Mouse (Mus musculus) limb, embryonic 13.5 days (tissue): ENCODE data around the gene Hist1h4k. TPM values are rescaled to one million over a fixed set of nuclear protein-coding genes. Genes with fewer than 3 reads are reported as not detected.
"Not testable (repeated sequence)": the region's sequence is repeated elsewhere in the genome, so short reads cannot be mapped to it uniquely, and the experiment has no call there.

Source experiments
- ATAC-seq: fragments of 200-750 bp; cut with Nextera tagmentation; 2 replicates; pipeline ENCODE4 v1.8.0; 2017; ENCODE audit warnings: low read depth, moderate number of reproducible peaks, moderate TSS enrichment; ENCODE audit not compliant: low FRiP score
- H3K27ac ChIP-seq: fragments of 300-500 bp; sonication (generic); 2 replicates; pipeline ENCODE4 v1.5.1; 2015; ENCODE audit warnings: inconsistent platforms, mild to moderate bottlenecking, moderate library complexity
- H3K27me3 ChIP-seq: fragments of 300-500 bp; sonication (generic); 2 replicates; pipeline ENCODE4 v1.6.1; 2015; ENCODE audit warnings: mild to moderate bottlenecking, inconsistent platforms
- H3K36me3 ChIP-seq: fragments of 300-500 bp; sonication (generic); 2 replicates; pipeline ENCODE4 v1.6.1; 2015; ENCODE audit warnings: inconsistent platforms, mild to moderate bottlenecking, moderate library complexity
- H3K4me1 ChIP-seq: fragments of 300-500 bp; sonication (generic); 2 replicates; pipeline ENCODE4 v1.6.1; 2015; ENCODE audit warnings: inconsistent platforms
- H3K4me2 ChIP-seq: fragments of 300-500 bp; sonication (generic); replicated peaks from 2 replicates; pipeline ENCODE4 v1.6.1; 2015; ENCODE audit warnings: inconsistent platforms, mild to moderate bottlenecking, moderate library complexity
- H3K4me3 ChIP-seq: fragments of 300-500 bp; sonication (generic); 2 replicates; pipeline ENCODE4 v1.5.1; 2015; ENCODE audit warnings: moderate library complexity, mild to moderate bottlenecking, inconsistent platforms
- H3K9ac ChIP-seq: fragments of 300-500 bp; sonication (generic); 2 replicates; pipeline ENCODE4 v1.6.1; 2015; ENCODE audit warnings: mild to moderate bottlenecking, inconsistent platforms
- H3K9me3 ChIP-seq: fragments of 300-500 bp; sonication (generic); 2 replicates; pipeline ENCODE4 v1.6.1; 2016; ENCODE audit warnings: inconsistent platforms
- WGBS: fragments of 180-500 bp; shearing (Covaris S2); methylation state at CpG from one replicate; pipeline ENCODE4 v1.1.7; 2015; 5-methylcytosine and 5-hydroxymethylcytosine counted together
- polyA plus RNA-seq: library from polyadenylated mRNA; unstranded; fragments of >200 nt; fragmentation: Nextera tagmentation; extraction: Ambion mirVana; gene quantifications from 2 replicates; pipeline ENCODE4 v1.2.1, GENCODE M21; 2015

Gene Hist1h4k
- polyA plus RNA-seq, 1 experiment from 2014 or later, result 8.4 TPM

DNA sequence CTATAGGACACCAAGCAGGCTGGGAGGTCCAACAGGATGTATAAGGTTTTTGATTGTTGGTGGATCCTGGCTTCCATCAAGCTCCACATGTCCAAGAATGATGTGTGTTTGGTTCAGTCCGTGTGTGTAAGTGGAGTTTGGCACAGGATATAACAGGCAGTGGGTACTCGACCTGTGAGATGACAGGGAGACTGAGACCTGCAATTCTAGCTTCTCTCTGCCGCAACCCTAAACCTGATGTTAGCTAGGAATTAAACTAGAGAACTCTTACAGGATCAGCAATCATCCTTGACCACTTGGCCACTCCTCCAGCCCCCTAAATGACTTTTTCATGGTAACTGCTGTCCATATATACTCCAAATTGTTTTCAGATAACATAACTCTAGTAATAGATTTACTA is 2.1 kb upstream of the Hist1h4k start:
- H3K27me3 ChIP-seq, result no peaks in the 10 kb centered on the region
- peak overlapping the region; percentile 43; the same call in 1 of the 2 replicates for H3K9ac ChIP-seq
- H3K4me3 ChIP-seq, result peak overlapping the region; percentile 46
- H3K27ac ChIP-seq, result peak overlapping the region; percentile 93
- H3K4me2 ChIP-seq, result peak overlapping the region; percentile 75
- no peak for ATAC-seq
- peaks cover 34% of the 10 kb centered on the region for H3K4me1 ChIP-seq
- 33% methylated on average over 3 of the region's 3 CpGs for WGBS
- H3K9me3 ChIP-seq, result no peaks in the 10 kb centered on the region
- no peaks in the 10 kb centered on the region for H3K36me3 ChIP-seq

GRCm38 (mm10) chr13:21751827-21752226 is 1.5 kb upstream of the Hist1h4k start:
- peak overlapping the region; percentile 93 for H3K27ac ChIP-seq
- peak overlapping the region; percentile 75 for H3K4me2 ChIP-seq
- H3K4me3 ChIP-seq, result no peak overlapping the region
- WGBS, result 83% methylated on average over 3 of the region's 3 CpGs
- H3K9ac ChIP-seq, result no peak overlapping the region
- H3K36me3 ChIP-seq, result no peaks in the 10 kb centered on the region
- no peaks in the 10 kb centered on the region for H3K9me3 ChIP-seq
- no peaks in the 10 kb centered on the region for H3K27me3 ChIP-seq
- ATAC-seq, result no peak
- peaks cover 36% of the 10 kb centered on the region for H3K4me1 ChIP-seq

DNA sequence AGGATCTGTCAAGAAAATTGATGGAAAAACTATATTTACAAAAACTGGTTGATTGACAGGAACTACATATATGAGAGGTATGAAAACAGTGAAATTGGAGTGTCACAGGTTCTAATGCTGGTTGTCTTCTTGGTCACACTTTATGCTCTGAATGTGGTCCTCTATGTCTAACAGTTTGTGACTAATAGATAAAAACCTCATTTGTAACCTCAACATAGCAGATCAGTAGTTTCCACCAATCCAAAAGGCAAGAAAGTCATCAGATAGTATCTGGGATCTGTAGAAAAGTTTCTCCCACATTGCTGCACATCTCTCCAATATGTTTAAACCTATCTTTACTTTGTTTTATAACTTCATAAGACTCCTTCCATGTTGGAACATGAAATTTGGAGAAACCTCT is 1.1 kb upstream of the Hist1h4k start:
- no peak for ATAC-seq
- no peak overlapping the region for H3K9ac ChIP-seq
- peak overlapping the region; percentile 93; the same call in 1 of the 2 replicates for H3K27ac ChIP-seq
- no peak overlapping the region for H3K4me2 ChIP-seq
- no peaks in the 10 kb centered on the region for H3K36me3 ChIP-seq
- H3K9me3 ChIP-seq, result no peaks in the 10 kb centered on the region
- H3K4me1 ChIP-seq, result peaks cover 36% of the 10 kb centered on the region
- H3K27me3 ChIP-seq, result no peaks in the 10 kb centered on the region
- H3K4me3 ChIP-seq, result no peak overlapping the region

GRCm38 (mm10) chr13:21749387-21750158 is 732 bp downstream of the Hist1h4k start:
- H3K4me3 ChIP-seq, result peak overlapping the region; percentile 60
- 3% methylated on average over 5 of the region's 5 CpGs for WGBS
- no peaks in the 10 kb centered on the region for H3K27me3 ChIP-seq
- H3K4me2 ChIP-seq, result peak overlapping the region; percentile 87
- H3K4me1 ChIP-seq, result peaks cover 32% of the 10 kb centered on the region
- no peaks in the 10 kb centered on the region for H3K9me3 ChIP-seq
- H3K9ac ChIP-seq, result peak overlapping the region; percentile 77
- ATAC-seq, result no peak
- peak overlapping the region; percentile 72 for H3K27ac ChIP-seq
- no peaks in the 10 kb centered on the region for H3K36me3 ChIP-seq

DNA sequence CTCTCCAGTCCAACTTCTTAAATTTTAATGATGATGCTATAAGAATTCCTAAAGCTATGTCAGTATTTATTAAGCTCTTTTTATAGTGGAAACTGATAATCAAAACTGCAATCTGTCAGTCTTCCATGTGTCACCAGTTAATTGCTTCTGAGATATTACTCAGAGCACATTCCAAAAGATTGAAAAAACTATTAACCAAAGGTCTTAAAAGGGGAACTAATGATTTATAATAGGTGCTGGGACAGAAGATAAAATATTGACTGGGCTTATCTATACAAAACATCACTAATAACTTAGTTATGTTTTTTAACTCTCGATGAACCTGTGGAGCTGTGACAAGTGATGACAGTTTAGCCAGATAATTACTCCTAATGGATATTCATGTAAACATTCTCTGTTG is 5.3 kb downstream of the Hist1h4k start:
- Histone ChIP-seq H3K4me1 (peaks cover 17% of the 10 kb centered on the region), H3K4me3 (no peak overlapping the region), H3K9me3 (no peaks in the 10 kb centered on the region), H3K9ac (no peak overlapping the region), H3K4me2 (no peak overlapping the region), H3K27me3 (no peaks in the 10 kb centered on the region), H3K27ac (no peak overlapping the region), H3K36me3 (no peaks in the 10 kb centered on the region)
- ATAC-seq, result no peak
- 92% methylated on average over 1 of the region's 1 CpGs for WGBS

DNA sequence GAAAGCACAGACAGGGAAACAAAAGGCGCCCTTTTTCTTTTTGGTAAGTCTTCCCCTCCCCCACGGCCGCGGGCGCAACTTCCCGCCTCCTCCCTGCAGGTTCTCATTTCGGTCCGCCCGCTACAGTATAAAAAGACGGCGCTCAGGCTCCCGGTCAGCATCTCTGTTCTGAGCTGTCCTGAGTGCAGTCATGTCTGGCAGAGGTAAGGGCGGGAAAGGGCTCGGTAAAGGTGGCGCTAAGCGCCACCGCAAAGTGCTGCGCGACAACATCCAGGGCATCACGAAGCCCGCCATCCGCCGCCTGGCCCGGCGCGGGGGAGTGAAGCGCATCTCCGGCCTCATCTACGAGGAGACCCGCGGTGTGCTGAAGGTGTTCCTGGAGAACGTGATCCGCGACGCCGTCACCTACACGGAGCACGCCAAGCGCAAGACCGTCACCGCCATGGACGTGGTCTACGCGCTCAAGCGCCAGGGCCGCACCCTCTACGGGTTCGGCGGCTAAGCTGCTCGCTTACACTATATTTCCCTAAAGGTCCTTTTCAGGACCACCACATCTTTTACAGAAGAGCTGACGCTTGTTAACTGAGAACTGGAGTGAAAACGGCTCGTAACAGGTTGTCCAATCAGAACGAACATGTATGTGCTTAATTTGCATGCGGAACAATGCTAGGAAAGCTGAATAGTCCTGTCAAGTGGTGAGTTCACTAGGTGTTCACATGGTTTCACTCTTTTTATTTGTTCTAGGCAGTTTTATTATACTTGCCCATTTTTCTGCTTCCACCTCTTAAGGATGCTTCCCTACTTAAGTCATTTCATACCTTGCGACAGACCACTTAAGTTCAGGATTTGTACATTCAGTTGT is 15.2 kb downstream of the Hist1h4k start, which contains the start of gene Hist1h4j:
Gene Hist1h4j (plus strand): TSS at position 159 of the 862 bp plus-strand sequence.
- Histone ChIP-seq H3K4me2 (peak within 1 kb of the TSS; percentile 67), H3K9ac (peak within 1 kb of the TSS; percentile 76), H3K4me3 (peak within 1 kb of the TSS; percentile 55), H3K27ac (peak within 1 kb of the TSS; percentile 99)
- H3K36me3 ChIP-seq, H3K4me1 ChIP-seq, H3K27me3 ChIP-seq, H3K9me3 ChIP-seq: not testable (repeated sequence)
- peak; percentile 90 for ATAC-seq
- under 1% methylated on average over 48 of the region's 56 CpGs for WGBS

- peak overlapping the region; percentile 76 for H3K9ac ChIP-seq
- H3K4me1 ChIP-seq, result peaks cover 4% of the 10 kb centered on the region; the same call in 1 of the 2 replicates
- H3K9me3 ChIP-seq, result no peaks in the 10 kb centered on the region
- under 1% methylated on average over 21 of the region's 21 CpGs for WGBS
- no peaks in the 10 kb centered on the region for H3K36me3 ChIP-seq
- peak overlapping the region; percentile 55 for H3K4me3 ChIP-seq
- ATAC-seq, result peak; percentile 85
- peak overlapping the region; percentile 67 for H3K4me2 ChIP-seq
- H3K27me3 ChIP-seq, result no peaks in the 10 kb centered on the region
- peak overlapping the region; percentile 99 for H3K27ac ChIP-seq
These were observed 16.0 kb downstream of the Hist1h4k start for GRCm38 (mm10) chr13:21734010-21734905.

GRCm38 (mm10) chr13:21733466-21733865 is 16.8 kb downstream of the Hist1h4k start:
- Histone ChIP-seq H3K27me3 (no peaks in the 10 kb centered on the region), H3K4me3 (no peak overlapping the region), H3K27ac (peak overlapping the region; percentile 99), H3K36me3 (no peaks in the 10 kb centered on the region), H3K9ac (no peak overlapping the region), H3K9me3 (no peaks in the 10 kb centered on the region), H3K4me2 (no peak overlapping the region), H3K4me1 (peaks cover 4% of the 10 kb centered on the region; the same call in 1 of the 2 replicates)
- 65% methylated on average over 5 of the region's 5 CpGs for WGBS
- ATAC-seq, result no peak

- H3K9me3 ChIP-seq, result no peaks in the 10 kb centered on the region
- WGBS, result 43% methylated on average over 1 of the region's 1 CpGs
- H3K36me3 ChIP-seq, result no peaks in the 10 kb centered on the region
- H3K4me1 ChIP-seq, result no peaks in the 10 kb centered on the region
- no peaks in the 10 kb centered on the region for H3K27me3 ChIP-seq
- no peak overlapping the region for H3K9ac ChIP-seq
- no peak overlapping the region for H3K27ac ChIP-seq
- no peak for ATAC-seq
- no peak overlapping the region for H3K4me3 ChIP-seq
- H3K4me2 ChIP-seq, result no peak overlapping the region
These were observed 20.8 kb downstream of the Hist1h4k start for GRCm38 (mm10) chr13:21729544-21729943.

GRCm38 (mm10) chr13:21727948-21728572 is 22.2 kb downstream of the Hist1h4k start:
- Histone ChIP-seq H3K4me3 (no peak overlapping the region), H3K9me3 (no peaks in the 10 kb centered on the region), H3K27me3 (no peaks in the 10 kb centered on the region), H3K27ac (no peak overlapping the region), H3K4me2 (no peak overlapping the region), H3K9ac (no peak overlapping the region), H3K36me3 (no peaks in the 10 kb centered on the region), H3K4me1 (peaks cover 1% of the 10 kb centered on the region; the same call in 1 of the 2 replicates)
- 25% methylated on average over 11 of the region's 11 CpGs for WGBS
- no peak for ATAC-seq
